Mouse (Mus musculus) heart, embryonic 14.5 days (tissue): ENCODE data around the gene Dgke. TPM values are rescaled to one million over a fixed set of nuclear protein-coding genes. Genes with fewer than 3 reads are reported as not detected.

Experiments
- ATAC-seq: fragments of 200-750 bp; cut with Nextera tagmentation; 2 replicates; pipeline ENCODE4 v1.8.0; 2017; ENCODE audit warnings: low read depth, moderate TSS enrichment; ENCODE audit not compliant: insufficient number of reproducible peaks, insufficient read depth, low FRiP score
- H3K27ac ChIP-seq, 2 experiments: fragments of 200-500 bp in 1 of 2; fragments of 300-500 bp in 1 of 2; sonication (generic) in 1 of 2; replicated peaks in 1 of 2; 2 replicates each; pipeline ENCODE4 v1.5.1; 2012 to 2014; ENCODE audit warnings: low read depth in 2 of 2, low read length in 2 of 2, control low read depth in 1 of 2, mild to moderate bottlenecking in 1 of 2, mixed read lengths in 1 of 2; ENCODE audit not compliant: control insufficient read depth in 1 of 2, insufficient read depth in 1 of 2
- H3K27me3 ChIP-seq: fragments of 300-500 bp; sonication (generic); 2 replicates; pipeline ENCODE4 v1.6.1; 2014; ENCODE audit warnings: mild to moderate bottlenecking, low read length, control low read depth; ENCODE audit not compliant: control insufficient read depth, insufficient read depth
- H3K36me3 ChIP-seq: fragments of 300-500 bp; sonication (generic); 2 replicates; pipeline ENCODE4 v1.6.1; 2014; ENCODE audit warnings: mild to moderate bottlenecking, control low read depth, low read length, mixed read lengths; ENCODE audit not compliant: control insufficient read depth, insufficient read depth
- H3K4me1 ChIP-seq, 2 experiments: fragments of 200-500 bp in 1 of 2; fragments of 300-500 bp in 1 of 2; sonication (generic) in 1 of 2; 2 replicates each; pipeline ENCODE4 v1.6.1; 2012 to 2014; ENCODE audit warnings: low read length in 2 of 2, control low read depth in 1 of 2, mixed read lengths in 1 of 2; ENCODE audit not compliant: control insufficient read depth in 2 of 2, insufficient read depth in 2 of 2
- H3K4me2 ChIP-seq: fragments of 300-500 bp; sonication (generic); 2 replicates; pipeline ENCODE4 v1.6.1; 2014; ENCODE audit warnings: mild to moderate bottlenecking, low read length
- H3K4me3 ChIP-seq, 2 experiments: fragments of 200-500 bp in 1 of 2; fragments of 300-500 bp in 1 of 2; sonication (generic) in 1 of 2; 2 replicates each; pipeline ENCODE4 v1.5.1; 2012 to 2014; ENCODE audit warnings: low read length in 2 of 2, mild to moderate bottlenecking in 2 of 2, control low read depth in 1 of 2, low read depth in 1 of 2, moderate library complexity in 1 of 2; ENCODE audit not compliant: control insufficient read depth in 1 of 2, insufficient read depth in 1 of 2
- H3K9ac ChIP-seq: fragments of 300-500 bp; sonication (generic); 2 replicates; pipeline ENCODE4 v1.6.1; 2014; ENCODE audit warnings: mild to moderate bottlenecking, low read length
- H3K9me3 ChIP-seq: fragments of 300-500 bp; sonication (generic); 2 replicates; pipeline ENCODE4 v1.6.1; 2016; ENCODE audit warnings: low read length, control low read depth; ENCODE audit not compliant: control insufficient read depth
- WGBS: fragments of 180-500 bp; shearing (Covaris S2); extraction: QIAGEN DNeasy Blood & Tissue Kit; methylation state at CpG from one replicate; pipeline ENCODE4 v1.1.7; 2014; 5-methylcytosine and 5-hydroxymethylcytosine counted together
- polyA plus RNA-seq: library from polyadenylated mRNA; unstranded; fragments of >200 nt; fragmentation: Nextera tagmentation; extraction: Ambion mirVana; gene quantifications from 2 replicates; pipeline ENCODE4 v1.2.1, GENCODE M21; 2014

Dgke gene
- polyA plus RNA-seq, 1 experiment from 2014 or later = 6.7 TPM

GRCm38 (mm10) chr11:89035552-89035951 is 31.1 kb downstream of the Dgke start:
- Histone ChIP-seq H3K27me3 (no peaks in the 10 kb centered on the region), H3K9me3 (0 out of 2 replicates have a peak, but pooled peaks cover 2% of the 10 kb centered on the region), H3K4me2 (no peak overlapping the region), H3K9ac (no peak overlapping the region), H3K27ac (no peak overlapping the region), H3K4me3 (no peak overlapping the region), H3K36me3 (peaks cover 37% of the 10 kb centered on the region), H3K4me1 (no peaks in the 10 kb centered on the region)
- 72% methylated on average over 3 of the region's 3 CpGs for WGBS
- ATAC-seq = no peak

- no peak for ATAC-seq
Measured at GRCm38 (mm10) chr11:89034592-89034991, 32.1 kb downstream of the Dgke start.

GRCm38 (mm10) chr11:89031189-89031588 is 35.5 kb downstream of the Dgke start:
- Histone ChIP-seq H3K9ac (no peak overlapping the region), H3K4me1 (peaks cover 6 to 15% of the 10 kb centered on the region in 2 experiments), H3K27ac (no peak overlapping the region), H3K4me2 (no peak overlapping the region), H3K4me3 (no peak overlapping the region), H3K27me3 (no peaks in the 10 kb centered on the region), H3K9me3 (0 out of 2 replicates have a peak, but pooled peaks cover 2% of the 10 kb centered on the region), H3K36me3 (no peaks in the 10 kb centered on the region)
- no peak for ATAC-seq
- WGBS = 55% methylated on average over 1 of the region's 1 CpGs

More at GRCm38 (mm10) chr11:89034592-89034991, 32.1 kb downstream of the Dgke start:
- H3K27ac ChIP-seq = no peak overlapping the region
- no peaks in the 10 kb centered on the region for H3K4me1 ChIP-seq
- H3K4me2 ChIP-seq = no peak overlapping the region
- H3K4me3 ChIP-seq = no peak overlapping the region
- H3K9me3 ChIP-seq = 0 out of 2 replicates have a peak, but pooled peaks cover 2% of the 10 kb centered on the region
- peaks cover 27% of the 10 kb centered on the region for H3K36me3 ChIP-seq
- H3K9ac ChIP-seq = no peak overlapping the region
- H3K27me3 ChIP-seq = no peaks in the 10 kb centered on the region

GRCm38 (mm10) chr11:89030552-89030951 is 36.1 kb downstream of the Dgke start:
- Histone ChIP-seq H3K36me3 (no peaks in the 10 kb centered on the region), H3K27ac (no peak overlapping the region), H3K4me1 (peaks cover 6 to 15% of the 10 kb centered on the region in 2 experiments), H3K4me3 (no peak overlapping the region), H3K9me3 (0 out of 2 replicates have a peak, but pooled peaks cover 2% of the 10 kb centered on the region), H3K9ac (no peak overlapping the region), H3K4me2 (no peak overlapping the region), H3K27me3 (no peaks in the 10 kb centered on the region)
- 83% methylated on average over 6 of the region's 6 CpGs for WGBS
- no peak for ATAC-seq

GRCm38 (mm10) chr11:89028871-89029405 is 37.7 kb downstream of the Dgke start:
- Histone ChIP-seq H3K9me3 (0 out of 2 replicates have a peak, but pooled peaks cover 2% of the 10 kb centered on the region), H3K4me3 (no peak overlapping the region), H3K9ac (no peak overlapping the region), H3K4me2 (no peak overlapping the region; the same call in 1 of the 2 replicates), H3K27me3 (no peaks in the 10 kb centered on the region), H3K4me1 (peaks cover 11 to 23% of the 10 kb centered on the region in 2 experiments), H3K27ac (peak overlapping the region; percentile 27 to 61; a peak in 2 of 4 replicates), H3K36me3 (no peaks in the 10 kb centered on the region)
- WGBS = 13% methylated on average over 10 of the region's 10 CpGs
- ATAC-seq = peak; percentile 53

- Histone ChIP-seq H3K4me2 (no peak overlapping the region), H3K27me3 (no peaks in the 10 kb centered on the region), H3K4me3 (no peak overlapping the region), H3K36me3 (no peaks in the 10 kb centered on the region), H3K4me1 (peaks cover 14 to 29% of the 10 kb centered on the region in 2 experiments), H3K27ac (no peak overlapping the region), H3K9me3 (0 out of 2 replicates have a peak, but pooled peaks cover 2% of the 10 kb centered on the region), H3K9ac (no peak overlapping the region)
- 71% methylated on average over 10 of the region's 10 CpGs for WGBS
- ATAC-seq = no peak
Measured at GRCm38 (mm10) chr11:89027955-89028361, 38.7 kb downstream of the Dgke start.

GRCm38 (mm10) chr11:89026117-89026516 is 40.5 kb downstream of the Dgke start:
- no peak for ATAC-seq
- no peak overlapping the region for H3K27ac ChIP-seq
- 86% methylated on average over 3 of the region's 3 CpGs for WGBS
- H3K27me3 ChIP-seq = no peaks in the 10 kb centered on the region
- H3K4me3 ChIP-seq = no peak overlapping the region
- H3K4me1 ChIP-seq = peaks cover 18 to 39% of the 10 kb centered on the region in 2 experiments
- no peaks in the 10 kb centered on the region for H3K36me3 ChIP-seq
- H3K9ac ChIP-seq = no peak overlapping the region
- H3K9me3 ChIP-seq = no peaks in the 10 kb centered on the region
- no peak overlapping the region for H3K4me2 ChIP-seq

GRCm38 (mm10) chr11:89025603-89026002 is 41.0 kb downstream of the Dgke start:
- WGBS = 72% methylated on average over 3 of the region's 3 CpGs
- no peak for ATAC-seq
- H3K4me1 ChIP-seq = peaks cover 22 to 41% of the 10 kb centered on the region in 2 experiments

More at GRCm38 (mm10) chr11:89025603-89026002, 41.0 kb downstream of the Dgke start:
- H3K4me2 ChIP-seq = no peak overlapping the region
- no peaks in the 10 kb centered on the region for H3K36me3 ChIP-seq
- H3K27ac ChIP-seq = no peak overlapping the region
- no peak overlapping the region for H3K4me3 ChIP-seq
- no peaks in the 10 kb centered on the region for H3K9me3 ChIP-seq
- no peak overlapping the region for H3K9ac ChIP-seq
- H3K27me3 ChIP-seq = no peaks in the 10 kb centered on the region
